Mouse (Mus musculus): Measurements from ENCODE around the gene Iqcf6.

GRCm38 (mm10) chr9:106676571-106676970 is 50.2 kb downstream of the Iqcf6 start:
- TF ChIP-seq GATA1 (IDR thresholded peaks at IDR 0.05; ENCODE audit: low read length) (no peak), TAL1 (IDR thresholded peaks at IDR 0.05; ENCODE audit: low read length) (no peak)

Measured in erythroblast, embryonic 14.5 days (primary cell).